In genomic region chr8:87804327-87804900, GRCm38 (mm10) we compare ENCODE assay signal across 8 mouse cellular contexts.
DNase-seq lines count a peak whose midpoint lies in the region; ATAC-seq lines count a peak whose summit lies in the region.

No protein-coding gene starts in this region.

- H3K9me3 ChIP-seq in midbrain, embryonic 12.5 days: no peaks in the 10 kb centered on the region

- no peak for ATAC-seq in midbrain, embryonic 12.5 days (ENCODE audit: low FRiP score, low read depth)

- no peaks in the 10 kb centered on the region for H3K27me3 ChIP-seq in midbrain, embryonic 12.5 days

- H3K36me3 ChIP-seq in midbrain, embryonic 12.5 days: no peaks in the 10 kb centered on the region

- peak; percentile 19 for DNase-seq in adipocyte (ENCODE audit: low spot score)
- peak; percentile 24 for DNase-seq in adrenal gland, postnatal 25 days
- peak; percentile 73 to 89 for DNase-seq in heart, adult 18-20 months
- DNase-seq in kidney, adult 11 months: peak; percentile 35
- DNase-seq in right cerebral cortex, adult 2 months (ENCODE audit: low spot score in 2 of 2): no peak
- no peak for DNase-seq in thymus, postnatal 4 days
- no peak for DNase-seq in right cerebral cortex, postnatal 4 days

- no peak overlapping the region for H3K4me3 ChIP-seq in midbrain, embryonic 12.5 days

- H3K27ac ChIP-seq in midbrain, embryonic 12.5 days (replicated peaks): peak overlapping the region; percentile 56; the same call in 1 of the 2 replicates

- WGBS in midbrain, embryonic 12.5 days: 66% methylated on average over 11 of the region's 11 CpGs

- peaks cover 48% of the 10 kb centered on the region for H3K4me1 ChIP-seq in midbrain, embryonic 12.5 days

- H3K4me2 ChIP-seq in midbrain, embryonic 12.5 days (replicated peaks): no peak overlapping the region

- no peak overlapping the region for H3K9ac ChIP-seq in midbrain, embryonic 12.5 days (replicated peaks)

Comparison
In these comparisons a context has a peak if more than half of its experiments do, and no peak if none do; other contexts are left out.
1. DNase-seq: peak in adipocyte (single experiment), adrenal gland, postnatal 25 days (single experiment), heart, adult 18-20 months (2 of 2) and kidney, adult 11 months (single experiment); none in right cerebral cortex, adult 2 months (0 of 2), thymus, postnatal 4 days (single experiment) and right cerebral cortex, postnatal 4 days (single experiment).